Mouse (Mus musculus) testis, adult 2 months (tissue): ENCODE data around the gene Serpina3i. TPM values are rescaled to one million over a fixed set of nuclear protein-coding genes. Genes with fewer than 3 reads are reported as not detected.

Experiments used
- H3K27ac ChIP-seq: fragments of 200-500 bp; 2 replicates; pipeline ENCODE4 v1.5.1; 2012; ENCODE audit warnings: low read depth, low read length; ENCODE audit not compliant: control insufficient read depth, insufficient read depth
- H3K27me3 ChIP-seq: fragments of 200-500 bp; 2 replicates; pipeline ENCODE4 v1.6.1; 2012; ENCODE audit warnings: mild to moderate bottlenecking, low read length, moderate library complexity; ENCODE audit not compliant: control insufficient read depth, insufficient read depth
- H3K36me3 ChIP-seq: fragments of 200-500 bp; 2 replicates; pipeline ENCODE4 v1.6.1; 2012; ENCODE audit warnings: mild to moderate bottlenecking, low read length; ENCODE audit not compliant: control insufficient read depth, insufficient read depth
- H3K4me1 ChIP-seq: fragments of 200-500 bp; 2 replicates; pipeline ENCODE4 v1.6.1; 2012; ENCODE audit warnings: low read length; ENCODE audit not compliant: control insufficient read depth, insufficient read depth
- H3K4me3 ChIP-seq: fragments of 200-500 bp; 2 replicates; pipeline ENCODE4 v1.5.1; 2012; ENCODE audit warnings: low read depth, mild to moderate bottlenecking, low read length, moderate library complexity, mixed read lengths; ENCODE audit not compliant: control insufficient read depth
- CTCF ChIP-seq: fragments of 200-500 bp; IDR thresholded peaks from 2 replicates; pipeline ENCODE4 v1.5.1; 2012; ENCODE audit warnings: low read depth, mild to moderate bottlenecking, inconsistent platforms, low read length, moderate library complexity; ENCODE audit not compliant: control insufficient read depth, insufficient read depth, insufficient replicate concordance
- POLR2A ChIP-seq: fragments of 200-500 bp; IDR thresholded peaks from 2 replicates; pipeline ENCODE4 v1.6.1; 2012; ENCODE audit warnings: low read depth, mild to moderate bottlenecking, inconsistent platforms, low read length, moderate library complexity; ENCODE audit not compliant: control insufficient read depth
- polyA plus RNA-seq: library from polyadenylated mRNA; depleted of rRNA; stranded (reverse); fragments of >200 nt; gene quantifications from 2 replicates; pipeline ENCODE4 v1.2.3, GENCODE M21; 2012; rRNA removed

Serpina3i gene
- polyA plus RNA-seq: 0.06 and 0.57 TPM in 2 replicates

DNA sequence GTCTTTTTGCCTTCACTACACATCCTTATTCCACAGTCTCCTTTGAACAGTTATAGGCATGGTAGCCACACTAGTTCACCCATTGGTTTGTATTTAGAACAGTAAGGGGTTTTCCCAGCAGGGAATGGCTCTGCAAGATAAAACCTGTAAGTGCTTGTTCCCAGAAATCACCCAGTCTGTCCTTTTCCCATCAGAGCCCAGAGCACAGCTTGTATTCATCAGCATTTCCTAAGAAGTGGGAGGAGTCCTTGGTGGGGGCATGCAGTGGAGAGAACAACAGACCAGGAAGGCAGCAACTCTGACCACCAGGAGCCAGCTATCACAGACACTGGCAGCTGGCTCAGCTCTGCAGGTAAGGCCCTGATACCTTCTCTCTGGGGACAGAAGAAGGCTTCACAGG, at the start of gene Serpina3i:
TSS of gene Serpina3i (plus strand) at position 260 of the 400 bp plus-strand sequence.
- peak within 1 kb of the TSS; percentile 60; the same call in 1 of the 2 replicates for H3K27ac ChIP-seq
- H3K27me3 ChIP-seq: no peaks in the 10 kb centered on the region
- no peaks in the 10 kb centered on the region for H3K36me3 ChIP-seq
- no peaks in the 10 kb centered on the region for H3K4me1 ChIP-seq
- no peak within 1 kb of the TSS for H3K4me3 ChIP-seq
- TF ChIP-seq POLR2A (no peak), CTCF (no peak)

DNA sequence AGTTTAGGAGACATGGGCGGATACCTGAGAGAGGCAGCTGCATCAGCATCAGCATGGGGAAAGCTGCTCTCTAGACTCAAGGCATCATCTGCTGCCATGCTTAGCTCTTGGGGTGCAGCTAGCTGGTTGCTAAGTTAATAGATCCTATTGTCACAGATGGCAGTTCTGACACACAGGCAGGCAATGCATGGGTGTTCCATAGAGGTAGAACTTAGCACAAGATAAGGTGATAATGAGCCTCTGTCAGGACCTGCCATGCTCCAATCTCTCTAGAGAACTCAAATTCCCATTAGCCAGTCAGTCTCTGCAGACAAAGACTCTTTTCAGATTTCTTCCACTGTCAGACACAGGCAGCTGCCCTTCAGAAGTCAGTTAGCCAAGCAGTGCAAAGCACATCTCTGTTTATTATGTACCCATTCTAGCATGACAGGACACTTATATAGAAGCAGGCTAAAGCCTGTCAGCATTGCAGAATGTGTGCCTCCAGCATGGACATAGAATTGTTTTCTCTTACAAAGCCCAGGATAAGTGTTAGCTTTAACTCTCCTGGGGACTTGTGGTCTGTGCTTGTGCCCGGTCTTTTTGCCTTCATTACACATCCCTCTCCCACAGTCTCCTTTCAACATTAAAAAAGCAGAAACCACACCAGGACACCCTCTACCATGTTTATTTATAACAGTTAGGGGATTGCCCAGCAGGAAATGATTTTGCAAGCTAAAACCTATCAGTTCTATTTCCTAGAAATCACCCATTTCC, 49.1 kb upstream of the Serpina3i start:
- no peaks in the 10 kb centered on the region for H3K4me1 ChIP-seq
- H3K36me3 ChIP-seq: no peaks in the 10 kb centered on the region
- no peak overlapping the region for H3K27ac ChIP-seq
- no peaks in the 10 kb centered on the region for H3K27me3 ChIP-seq
- no peak overlapping the region for H3K4me3 ChIP-seq
- TF ChIP-seq POLR2A (no peak), CTCF (no peak)

DNA sequence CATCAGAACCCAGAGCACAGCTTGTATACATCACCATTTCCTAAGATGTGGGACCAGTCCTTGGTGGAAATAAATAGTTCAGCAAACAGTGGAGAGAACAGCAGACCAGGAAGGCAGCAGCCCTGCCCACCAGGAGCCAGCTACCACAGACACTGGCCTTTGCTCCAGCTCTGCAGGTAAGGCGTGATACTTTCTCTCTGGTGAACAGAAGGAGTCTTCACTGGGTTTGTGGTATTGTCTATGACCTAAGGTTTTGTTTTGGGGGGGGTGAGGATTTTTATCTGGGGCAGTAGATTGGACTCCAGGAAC, 48.5 kb upstream of the Serpina3i start, which contains the start of gene Serpina3f:
TSS of gene Serpina3f (plus strand) at position 100 of the 309 bp plus-strand sequence.
- no peaks in the 10 kb centered on the region for H3K36me3 ChIP-seq
- H3K4me3 ChIP-seq: no peak within 1 kb of the TSS
- H3K4me1 ChIP-seq: no peaks in the 10 kb centered on the region
- no peak within 1 kb of the TSS for H3K27ac ChIP-seq
- no peak for TF ChIP-seq POLR2A
- no peak for TF ChIP-seq CTCF
- H3K27me3 ChIP-seq: no peaks in the 10 kb centered on the region

DNA sequence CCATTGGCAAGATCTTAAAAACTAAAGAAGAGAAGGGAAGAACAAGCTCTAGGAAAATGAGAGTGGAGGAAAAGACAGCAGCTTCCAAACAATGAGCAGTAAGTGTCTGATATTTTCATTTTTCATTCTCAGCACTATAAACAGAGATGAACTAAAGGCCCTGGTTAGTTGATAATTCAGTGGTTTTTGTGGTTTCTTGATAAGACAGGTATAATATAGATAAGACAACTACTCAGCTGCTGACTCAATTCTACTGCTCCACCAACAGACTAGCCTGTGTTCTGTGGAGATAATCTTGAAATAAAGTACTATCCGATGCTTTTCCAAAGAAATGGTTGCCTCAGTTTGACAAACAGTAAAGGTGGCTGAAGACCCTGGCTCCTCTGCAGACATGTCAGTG, 47.7 kb upstream of the Serpina3i start:
- H3K27ac ChIP-seq: no peak overlapping the region
- no peaks in the 10 kb centered on the region for H3K4me1 ChIP-seq
- no peaks in the 10 kb centered on the region for H3K27me3 ChIP-seq
- TF ChIP-seq POLR2A (no peak), CTCF (no peak)
- no peaks in the 10 kb centered on the region for H3K36me3 ChIP-seq
- H3K4me3 ChIP-seq: no peak overlapping the region

DNA sequence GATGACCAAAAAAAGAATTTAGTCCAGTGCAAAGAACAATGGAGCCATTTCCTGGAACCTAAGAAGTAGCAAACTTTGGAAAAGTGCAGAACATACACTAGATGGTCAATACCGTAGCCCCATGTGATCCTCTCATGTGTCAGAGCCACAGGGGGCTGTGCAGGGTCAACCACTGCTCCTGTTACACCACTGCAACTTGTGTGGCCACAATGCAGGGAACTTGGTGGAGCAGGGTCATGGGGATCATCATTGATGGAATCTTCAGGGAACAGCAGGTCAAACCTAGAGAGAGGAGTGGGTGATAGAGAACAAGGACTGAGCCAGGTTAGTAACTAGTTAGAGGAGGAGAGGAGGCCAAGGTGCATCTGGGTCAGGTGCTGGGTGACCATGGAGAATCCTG, 41.3 kb upstream of the Serpina3i start:
- Histone ChIP-seq H3K27me3 (no peaks in the 10 kb centered on the region), H3K36me3 (no peaks in the 10 kb centered on the region), H3K4me1 (no peaks in the 10 kb centered on the region), H3K27ac (no peak overlapping the region), H3K4me3 (no peak overlapping the region)
- TF ChIP-seq POLR2A: no peak
- no peak for TF ChIP-seq CTCF

DNA sequence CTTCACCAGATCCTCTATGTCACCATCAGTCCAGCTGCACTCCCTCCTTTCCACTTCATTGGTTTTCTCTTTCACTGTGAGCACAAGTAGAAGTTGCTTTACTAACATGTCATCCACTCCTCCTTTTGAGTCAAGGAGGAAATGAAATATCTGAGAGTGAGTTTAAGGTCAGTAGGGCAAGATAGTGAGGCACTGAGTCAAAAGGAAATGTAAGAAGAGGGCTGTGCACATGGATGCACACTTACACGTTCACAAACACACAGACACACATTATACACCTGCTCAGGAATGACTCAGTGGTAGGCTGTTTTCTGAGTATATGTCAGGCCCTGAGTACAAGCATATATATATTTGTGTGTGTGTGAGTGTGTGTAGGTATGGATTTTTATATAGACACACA, 39.2 kb upstream of the Serpina3i start:
- no peaks in the 10 kb centered on the region for H3K27me3 ChIP-seq
- TF ChIP-seq CTCF (no peak), POLR2A (no peak)
- H3K27ac ChIP-seq: no peak overlapping the region
- H3K36me3 ChIP-seq: no peaks in the 10 kb centered on the region
- H3K4me1 ChIP-seq: no peaks in the 10 kb centered on the region
- H3K4me3 ChIP-seq: no peak overlapping the region

DNA sequence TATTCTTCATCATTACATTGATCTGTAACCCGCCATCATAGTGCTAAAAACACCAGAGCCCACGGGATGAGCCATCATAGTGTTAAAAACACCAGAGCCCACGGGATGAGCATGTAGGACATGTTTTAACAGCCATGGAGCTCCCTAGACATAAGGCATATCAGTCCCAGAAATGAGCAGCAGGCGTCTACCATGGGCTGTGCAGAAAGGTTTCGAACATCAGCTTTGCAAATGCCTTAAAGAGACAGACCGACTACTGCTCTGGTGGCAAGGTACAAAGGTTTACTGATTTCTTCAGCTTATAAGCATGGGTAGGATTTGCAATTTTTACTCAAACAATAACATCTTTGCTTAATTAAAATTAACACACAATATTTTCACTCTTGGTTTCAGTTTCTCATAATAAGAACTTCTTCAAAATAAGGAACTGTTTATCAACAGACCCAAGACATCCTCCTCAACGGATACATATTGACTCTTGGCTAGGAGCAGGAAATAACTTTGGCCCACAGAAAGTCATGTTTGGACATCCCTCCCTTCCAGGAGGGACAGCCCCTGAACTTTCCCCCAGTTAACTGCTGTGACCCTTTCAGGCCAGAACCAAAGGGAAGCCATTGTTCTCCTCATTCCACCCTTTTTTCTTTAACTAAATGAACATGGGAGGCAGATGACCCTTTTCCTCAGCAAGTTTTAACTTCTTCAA, 38.2 kb upstream of the Serpina3i start:
- H3K27me3 ChIP-seq: no peaks in the 10 kb centered on the region
- H3K36me3 ChIP-seq: no peaks in the 10 kb centered on the region
- H3K27ac ChIP-seq: no peak overlapping the region
- no peak overlapping the region for H3K4me3 ChIP-seq
- no peak for TF ChIP-seq CTCF
- TF ChIP-seq POLR2A: no peak
- no peaks in the 10 kb centered on the region for H3K4me1 ChIP-seq

DNA sequence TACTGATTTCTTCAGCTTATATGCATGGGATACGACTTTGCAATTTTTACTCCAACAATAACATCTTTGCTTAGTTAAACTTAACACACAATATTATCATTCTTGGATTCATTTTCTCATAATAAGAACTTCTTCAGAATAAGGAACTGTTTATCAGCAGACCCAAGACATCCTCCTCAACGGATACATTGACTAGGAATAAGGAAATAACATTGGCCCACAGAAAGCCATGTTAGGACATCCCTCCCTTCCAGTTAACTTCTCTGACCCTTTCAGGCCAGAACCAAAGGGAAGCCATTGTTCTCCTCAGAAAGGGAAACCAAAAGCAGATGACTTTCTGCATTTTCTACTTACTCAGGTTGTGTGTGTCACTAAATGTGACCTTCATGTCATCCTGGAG, 32.2 kb upstream of the Serpina3i start:
- H3K4me3 ChIP-seq: no peak overlapping the region
- no peak overlapping the region for H3K27ac ChIP-seq
- no peaks in the 10 kb centered on the region for H3K36me3 ChIP-seq
- H3K27me3 ChIP-seq: no peaks in the 10 kb centered on the region
- no peaks in the 10 kb centered on the region for H3K4me1 ChIP-seq
- TF ChIP-seq CTCF: no peak
- TF ChIP-seq POLR2A: no peak
